Mouse (Mus musculus): ENCODE results near the gene Notum.

DNA sequence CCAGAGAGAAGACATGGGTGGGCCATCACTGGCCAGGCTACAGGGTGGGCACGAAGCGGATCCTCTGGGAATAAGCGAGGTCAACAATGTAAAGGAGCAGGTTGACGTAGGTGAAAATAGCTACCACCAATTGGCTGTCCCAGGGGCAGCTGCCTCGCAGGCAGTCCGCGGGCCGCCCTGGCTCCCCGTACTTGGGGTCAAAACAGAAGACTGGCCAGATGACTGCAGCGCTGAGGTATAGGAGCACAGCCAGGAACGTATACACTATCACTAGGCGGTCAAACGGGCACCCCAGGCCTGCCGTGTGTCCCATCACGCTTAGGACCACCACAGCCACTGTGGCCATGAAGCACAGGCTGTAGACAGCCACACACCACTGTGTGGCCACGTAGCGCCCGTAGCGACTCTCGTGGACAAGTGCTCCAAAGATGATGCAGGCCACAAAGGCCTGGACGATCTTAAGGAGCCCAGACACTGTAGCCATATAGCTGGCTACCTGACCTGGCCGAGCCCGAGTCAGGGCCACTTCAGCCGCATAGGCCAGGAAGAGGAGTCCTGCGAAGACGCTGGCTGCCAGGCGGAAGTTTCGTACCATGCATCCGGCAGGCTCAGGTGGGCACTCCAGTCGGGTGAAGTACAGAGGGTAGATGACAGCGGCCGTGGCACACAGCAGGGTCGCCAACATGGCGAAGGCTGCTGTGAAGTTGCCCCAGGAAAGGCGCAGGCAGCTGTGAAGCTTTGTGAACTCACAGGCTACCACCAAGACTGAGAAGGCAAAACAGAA, 13.7 kb downstream of the Notum start:
- no peak for TF ChIP-seq CTCF (IDR thresholded peaks at IDR 0.05; ENCODE audit: low read depth)
- TF ChIP-seq EP300 (IDR thresholded peaks at IDR 0.05; ENCODE audit: low read depth): no peak

Measured in heart, postnatal 0 days (tissue).